Mouse (Mus musculus): ENCODE results near the gene C5ar2. TPM values are rescaled to one million over a fixed set of nuclear protein-coding genes. Genes with fewer than 3 reads are reported as not detected.
A peak's percentile ranks its signal among the peaks of the same experiment; 100 is the strongest.

C5ar2 gene
- 0.07 and 0.13 TPM in 2 replicates for polyA plus RNA-seq (2015; fragmentation: Nextera tagmentation; extraction: Ambion mirVana)

- no peak within 1 kb of the TSS for H3K27ac ChIP-seq (ENCODE audit: low read depth, low read length)
- H3K36me3 ChIP-seq (ENCODE audit: control insufficient read depth, insufficient read depth, low read length), result no peaks in the 10 kb centered on the region
- H3K4me1 ChIP-seq (ENCODE audit: control insufficient read depth, insufficient read depth, low read depth, low read length), result no peaks in the 10 kb centered on the region
- 83% methylated on average over 5 of the region's 5 CpGs for WGBS
- H3K9ac ChIP-seq (ENCODE audit: low read depth, low read length), result no peak within 1 kb of the TSS
- no peak within 1 kb of the TSS for H3K4me2 ChIP-seq (ENCODE audit: low read length)
- H3K9me3 ChIP-seq (ENCODE audit: control insufficient read depth, low read length), result no peaks in the 10 kb centered on the region
- H3K4me3 ChIP-seq (ENCODE audit: low read length), result no peak within 1 kb of the TSS
- no peak for ATAC-seq
- no peaks in the 10 kb centered on the region for H3K27me3 ChIP-seq (replicated peaks; ENCODE audit: control insufficient read depth, insufficient read depth, low read length)
These were observed at the start of gene C5ar2 for GRCm38 (mm10) chr7:16244067-16244466. Gene C5ar2 (minus strand): TSS chr7:16244154.

- ATAC-seq, result no peak
- Histone ChIP-seq H3K4me2 (ENCODE audit: low read length) (no peak overlapping the region), H3K9me3 (ENCODE audit: control insufficient read depth, low read length) (no peaks in the 10 kb centered on the region), H3K36me3 (ENCODE audit: control insufficient read depth, insufficient read depth, low read length) (peaks cover 6% of the 10 kb centered on the region), H3K9ac (ENCODE audit: low read depth, low read length) (no peak overlapping the region), H3K4me1 (ENCODE audit: control insufficient read depth, insufficient read depth, low read depth, low read length) (peaks cover 9% of the 10 kb centered on the region), H3K27ac (ENCODE audit: low read depth, low read length) (no peak overlapping the region), H3K4me3 (ENCODE audit: low read length) (no peak overlapping the region), H3K27me3 (replicated peaks; ENCODE audit: control insufficient read depth, insufficient read depth, low read length) (no peaks in the 10 kb centered on the region)
- 79% methylated on average over 1 of the region's 1 CpGs for WGBS
These were observed 43.8 kb upstream of the C5ar2 start for GRCm38 (mm10) chr7:16287791-16288190.

GRCm38 (mm10) chr7:16287016-16287415, 43.1 kb upstream of the C5ar2 start:
- Histone ChIP-seq H3K27ac (ENCODE audit: low read depth, low read length) (peak overlapping the region; percentile 83; the same call in 1 of the 2 replicates), H3K4me1 (ENCODE audit: control insufficient read depth, insufficient read depth, low read depth, low read length) (peaks cover 9% of the 10 kb centered on the region), H3K36me3 (ENCODE audit: control insufficient read depth, insufficient read depth, low read length) (peaks cover 9% of the 10 kb centered on the region), H3K4me3 (ENCODE audit: low read length) (peak overlapping the region; percentile 51), H3K9ac (ENCODE audit: low read depth, low read length) (peak overlapping the region; percentile 58), H3K27me3 (replicated peaks; ENCODE audit: control insufficient read depth, insufficient read depth, low read length) (no peaks in the 10 kb centered on the region), H3K9me3 (ENCODE audit: control insufficient read depth, low read length) (no peaks in the 10 kb centered on the region), H3K4me2 (ENCODE audit: low read length) (peak overlapping the region; percentile 63)
- WGBS, result 78% methylated on average over 2 of the region's 2 CpGs
- ATAC-seq, result no peak

GRCm38 (mm10) chr7:16286026-16286961, 42.3 kb upstream of the C5ar2 start, which contains the start of gene Ccdc9:
Gene Ccdc9 (minus strand): TSS chr7:16286795.
- peak within 1 kb of the TSS; percentile 62 for H3K9ac ChIP-seq (ENCODE audit: low read depth, low read length)
- peak; percentile 95 for ATAC-seq
- H3K4me2 ChIP-seq (ENCODE audit: low read length), result peak within 1 kb of the TSS; percentile 63
- H3K9me3 ChIP-seq (ENCODE audit: control insufficient read depth, low read length), result no peaks in the 10 kb centered on the region
- WGBS, result under 1% methylated on average over 67 of the region's 70 CpGs
- H3K27ac ChIP-seq (ENCODE audit: low read depth, low read length), result peak within 1 kb of the TSS; percentile 83
- peaks cover 14% of the 10 kb centered on the region for H3K36me3 ChIP-seq (ENCODE audit: control insufficient read depth, insufficient read depth, low read length)
- H3K27me3 ChIP-seq (replicated peaks; ENCODE audit: control insufficient read depth, insufficient read depth, low read length), result no peaks in the 10 kb centered on the region
- H3K4me1 ChIP-seq (ENCODE audit: control insufficient read depth, insufficient read depth, low read depth, low read length), result peaks cover 9% of the 10 kb centered on the region
- peak within 1 kb of the TSS; percentile 51 for H3K4me3 ChIP-seq (ENCODE audit: low read length)

GRCm38 (mm10) chr7:16285450-16286025, 41.6 kb upstream of the C5ar2 start:
- peaks cover 18% of the 10 kb centered on the region for H3K36me3 ChIP-seq (ENCODE audit: control insufficient read depth, insufficient read depth, low read length)
- no peaks in the 10 kb centered on the region for H3K9me3 ChIP-seq (ENCODE audit: control insufficient read depth, low read length)
- H3K4me3 ChIP-seq (ENCODE audit: low read length), result peak overlapping the region; percentile 51
- ATAC-seq, result peak; percentile 32
- peaks cover 9% of the 10 kb centered on the region for H3K4me1 ChIP-seq (ENCODE audit: control insufficient read depth, insufficient read depth, low read depth, low read length)
- WGBS, result 6% methylated on average over 14 of the region's 14 CpGs
- H3K4me2 ChIP-seq (ENCODE audit: low read length), result peak overlapping the region; percentile 63
- H3K27ac ChIP-seq (ENCODE audit: low read depth, low read length), result peak overlapping the region; percentile 83; the same call in 1 of the 2 replicates
- no peak overlapping the region; the same call in 1 of the 2 replicates for H3K9ac ChIP-seq (ENCODE audit: low read depth, low read length)
- no peaks in the 10 kb centered on the region for H3K27me3 ChIP-seq (replicated peaks; ENCODE audit: control insufficient read depth, insufficient read depth, low read length)

GRCm38 (mm10) chr7:16284904-16285303, 41.0 kb upstream of the C5ar2 start:
- ATAC-seq, result no peak

GRCm38 (mm10) chr7:16284001-16284400, 40.0 kb upstream of the C5ar2 start:
- no peak for ATAC-seq
- 93% methylated on average over 8 of the region's 8 CpGs for WGBS
- Histone ChIP-seq H3K4me1 (ENCODE audit: control insufficient read depth, insufficient read depth, low read depth, low read length) (peaks cover 9% of the 10 kb centered on the region), H3K36me3 (ENCODE audit: control insufficient read depth, insufficient read depth, low read length) (peaks cover 24% of the 10 kb centered on the region), H3K9ac (ENCODE audit: low read depth, low read length) (no peak overlapping the region), H3K4me2 (ENCODE audit: low read length) (no peak overlapping the region), H3K27ac (ENCODE audit: low read depth, low read length) (no peak overlapping the region), H3K27me3 (replicated peaks; ENCODE audit: control insufficient read depth, insufficient read depth, low read length) (no peaks in the 10 kb centered on the region), H3K9me3 (ENCODE audit: control insufficient read depth, low read length) (no peaks in the 10 kb centered on the region), H3K4me3 (ENCODE audit: low read length) (no peak overlapping the region)

More at GRCm38 (mm10) chr7:16284904-16285303, 41.0 kb upstream of the C5ar2 start:
- Histone ChIP-seq H3K9ac (ENCODE audit: low read depth, low read length) (no peak overlapping the region), H3K27ac (ENCODE audit: low read depth, low read length) (no peak overlapping the region), H3K4me3 (ENCODE audit: low read length) (no peak overlapping the region; the same call in 1 of the 2 replicates), H3K9me3 (ENCODE audit: control insufficient read depth, low read length) (no peaks in the 10 kb centered on the region), H3K4me2 (ENCODE audit: low read length) (peak overlapping the region; percentile 63), H3K4me1 (ENCODE audit: control insufficient read depth, insufficient read depth, low read depth, low read length) (peaks cover 9% of the 10 kb centered on the region), H3K27me3 (replicated peaks; ENCODE audit: control insufficient read depth, insufficient read depth, low read length) (no peaks in the 10 kb centered on the region), H3K36me3 (ENCODE audit: control insufficient read depth, insufficient read depth, low read length) (peaks cover 23% of the 10 kb centered on the region)
- 70% methylated on average over 9 of the region's 9 CpGs for WGBS

- Histone ChIP-seq H3K9ac (ENCODE audit: low read depth, low read length) (no peak overlapping the region), H3K9me3 (ENCODE audit: control insufficient read depth, low read length) (no peaks in the 10 kb centered on the region), H3K27me3 (replicated peaks; ENCODE audit: control insufficient read depth, insufficient read depth, low read length) (no peaks in the 10 kb centered on the region), H3K4me1 (ENCODE audit: control insufficient read depth, insufficient read depth, low read depth, low read length) (peaks cover 9% of the 10 kb centered on the region), H3K4me2 (ENCODE audit: low read length) (no peak overlapping the region), H3K27ac (ENCODE audit: low read depth, low read length) (no peak overlapping the region), H3K4me3 (ENCODE audit: low read length) (no peak overlapping the region), H3K36me3 (ENCODE audit: control insufficient read depth, insufficient read depth, low read length) (peaks cover 26% of the 10 kb centered on the region)
- 88% methylated on average over 13 of the region's 13 CpGs for WGBS
- no peak for ATAC-seq
These were observed 38.4 kb upstream of the C5ar2 start for GRCm38 (mm10) chr7:16282334-16282733.

- Histone ChIP-seq H3K4me3 (ENCODE audit: low read length) (no peak overlapping the region), H3K9ac (ENCODE audit: low read depth, low read length) (no peak overlapping the region), H3K4me1 (ENCODE audit: control insufficient read depth, insufficient read depth, low read depth, low read length) (peaks cover 8% of the 10 kb centered on the region), H3K4me2 (ENCODE audit: low read length) (no peak overlapping the region), H3K27me3 (replicated peaks; ENCODE audit: control insufficient read depth, insufficient read depth, low read length) (no peaks in the 10 kb centered on the region), H3K36me3 (ENCODE audit: control insufficient read depth, insufficient read depth, low read length) (peaks cover 29% of the 10 kb centered on the region), H3K9me3 (ENCODE audit: control insufficient read depth, low read length) (no peaks in the 10 kb centered on the region), H3K27ac (ENCODE audit: low read depth, low read length) (no peak overlapping the region)
- 88% methylated on average over 11 of the region's 11 CpGs for WGBS
- ATAC-seq, result no peak
These were observed 36.8 kb upstream of the C5ar2 start for GRCm38 (mm10) chr7:16280721-16281120.

Measured in hindbrain, embryonic 16.5 days (tissue).